Mouse (Mus musculus): ENCODE data around the gene Cep89. TPM values are rescaled to one million over a fixed set of nuclear protein-coding genes. Genes with fewer than 3 reads are reported as not detected.
A peak's percentile ranks its signal among the peaks of the same experiment; 100 is the strongest.

Cep89 gene
- 10 to 100 TPM; 19.4 to 20.5 TPM for total RNA-seq (2021)
- long read RNA-seq, experiment 1, transcript Cep89-201 (19 exons, 2,610 nt): major isoform, 10 of 27 reads
- long read RNA-seq, experiment 1, partial matches to known transcripts: 3 of 27 reads
- long read RNA-seq, experiment 1, other reads (novel, unspliced or antisense): 14 of 27 reads
- long read RNA-seq, experiment 2, transcript Cep89-201 (19 exons, 2,610 nt): major isoform, 6 of 33 reads
- long read RNA-seq, experiment 2, partial matches to known transcripts: 5 of 33 reads
- long read RNA-seq, experiment 2, other reads (novel, unspliced or antisense): 20 of 33 reads

- DNase-seq (ENCODE audit: low spot score in 2 of 2): peak; percentile 98 to 99
Measured at GRCm38 (mm10) chr7:35396542-35397168, at the start of gene Cep89, which contains the start of gene Faap24. TSS of gene Cep89 (plus strand) at chr7:35397035. TSS of gene Faap24 (minus strand) at chr7:35396836.

- no peak for DNase-seq (ENCODE audit: low spot score in 2 of 2)
Measured at GRCm38 (mm10) chr7:35347918-35348700, 48.7 kb upstream of the Cep89 start.

GRCm38 (mm10) chr7:35349022-35349421 lies 47.8 kb upstream of the Cep89 start:
- DNase-seq (ENCODE audit: low spot score in 2 of 2): no peak

- no peak for DNase-seq (ENCODE audit: low spot score in 2 of 2)
Measured at GRCm38 (mm10) chr7:35349886-35350684, 46.8 kb upstream of the Cep89 start.

- DNase-seq (ENCODE audit: low spot score in 2 of 2): no peak
Measured at GRCm38 (mm10) chr7:35351155-35351554, 45.7 kb upstream of the Cep89 start.

- DNase-seq (ENCODE audit: low spot score in 2 of 2): no peak
Measured at GRCm38 (mm10) chr7:35353306-35353705, 43.5 kb upstream of the Cep89 start.

GRCm38 (mm10) chr7:35355303-35355872 lies 41.4 kb upstream of the Cep89 start:
- no peak for DNase-seq (ENCODE audit: low spot score in 2 of 2)

GRCm38 (mm10) chr7:35357621-35358020 lies 39.2 kb upstream of the Cep89 start:
- DNase-seq (ENCODE audit: low spot score in 2 of 2): no peak

- DNase-seq (ENCODE audit: low spot score in 2 of 2): no peak
Measured at GRCm38 (mm10) chr7:35362253-35362652, 34.6 kb upstream of the Cep89 start.

- DNase-seq (ENCODE audit: low spot score in 2 of 2): no peak
Measured at GRCm38 (mm10) chr7:35362868-35363267, 34.0 kb upstream of the Cep89 start.

GRCm38 (mm10) chr7:35365161-35365910 lies 31.5 kb upstream of the Cep89 start:
- DNase-seq (ENCODE audit: low spot score in 2 of 2): no peak

GRCm38 (mm10) chr7:35371096-35371495 lies 25.7 kb upstream of the Cep89 start:
- no peak for DNase-seq (ENCODE audit: low spot score in 2 of 2)

- no peak for DNase-seq (ENCODE audit: low spot score in 2 of 2)
Measured at GRCm38 (mm10) chr7:35372483-35373017, 24.3 kb upstream of the Cep89 start.

- DNase-seq (ENCODE audit: low spot score in 2 of 2): no peak
Measured at GRCm38 (mm10) chr7:35373146-35373989, 23.5 kb upstream of the Cep89 start.

- no peak for DNase-seq (ENCODE audit: low spot score in 2 of 2)
Measured at GRCm38 (mm10) chr7:35374265-35374664, 22.6 kb upstream of the Cep89 start.

GRCm38 (mm10) chr7:35376623-35377022 lies 20.2 kb upstream of the Cep89 start:
- DNase-seq (ENCODE audit: low spot score in 2 of 2): peak; percentile 24 to 69

- no peak for DNase-seq (ENCODE audit: low spot score in 2 of 2)
Measured at GRCm38 (mm10) chr7:35379492-35380119, 17.2 kb upstream of the Cep89 start.

- DNase-seq (ENCODE audit: low spot score in 2 of 2): no peak
Measured at GRCm38 (mm10) chr7:35380351-35380750, 16.5 kb upstream of the Cep89 start.
